Mouse (Mus musculus) testis, adult 2 months (tissue): Measurements from ENCODE around the gene Immp2l.

ENCODE experiments used
- CTCF ChIP-seq: fragments of 200-500 bp; IDR thresholded peaks from 2 replicates; pipeline ENCODE4 v1.5.1; 2012; ENCODE audit warnings: low read depth, mild to moderate bottlenecking, inconsistent platforms, low read length, moderate library complexity; ENCODE audit not compliant: control insufficient read depth, insufficient read depth, insufficient replicate concordance
- POLR2A ChIP-seq: fragments of 200-500 bp; IDR thresholded peaks from 2 replicates; pipeline ENCODE4 v1.6.1; 2012; ENCODE audit warnings: low read depth, mild to moderate bottlenecking, inconsistent platforms, low read length, moderate library complexity; ENCODE audit not compliant: control insufficient read depth

GRCm38 (mm10) chr12:41425101-41425679 is 401.3 kb downstream of the Immp2l start:
- TF ChIP-seq CTCF (no peak), POLR2A (no peak)
